Mouse (Mus musculus) intestine, embryonic 15.5 days (tissue): Measurements from ENCODE around the gene Pax7. TPM values are rescaled to one million over a fixed set of nuclear protein-coding genes. Genes with fewer than 3 reads are reported as not detected.

Experiments
- ATAC-seq: fragments of 200-750 bp; cut with Nextera tagmentation; 2 replicates; pipeline ENCODE4 v1.8.0; 2017; ENCODE audit warnings: moderate TSS enrichment, moderate library complexity
- H3K27ac ChIP-seq: fragments of 300-500 bp; sonication (generic); 2 replicates; pipeline ENCODE4 v1.5.1; 2015; ENCODE audit warnings: mild to moderate bottlenecking, inconsistent platforms
- H3K27me3 ChIP-seq: fragments of 300-500 bp; sonication (generic); replicated peaks from 2 replicates; pipeline ENCODE4 v1.6.1; 2015; ENCODE audit warnings: inconsistent platforms
- H3K36me3 ChIP-seq: fragments of 300-500 bp; sonication (generic); 2 replicates; pipeline ENCODE4 v1.6.1; 2015; ENCODE audit warnings: inconsistent platforms
- H3K4me1 ChIP-seq: fragments of 300-500 bp; sonication (generic); replicated peaks from 2 replicates; pipeline ENCODE4 v1.6.1; 2015; ENCODE audit warnings: inconsistent platforms
- H3K4me2 ChIP-seq: fragments of 300-500 bp; sonication (generic); replicated peaks from 2 replicates; pipeline ENCODE4 v1.6.1; 2015; ENCODE audit warnings: mild to moderate bottlenecking, inconsistent platforms
- H3K4me3 ChIP-seq: fragments of 300-500 bp; sonication (generic); replicated peaks from 2 replicates; pipeline ENCODE4 v1.5.1; 2015; ENCODE audit warnings: inconsistent platforms
- H3K9ac ChIP-seq: fragments of 300-500 bp; sonication (generic); 2 replicates; pipeline ENCODE4 v1.6.1; 2015; ENCODE audit warnings: inconsistent platforms
- H3K9me3 ChIP-seq: fragments of 300-500 bp; sonication (generic); 2 replicates; pipeline ENCODE4 v1.6.1; 2016; ENCODE audit warnings: inconsistent platforms
- WGBS: fragments of 180-500 bp; shearing (Covaris S2); methylation state at CpG from one replicate; pipeline ENCODE4 v1.1.7; 2015; 5-methylcytosine and 5-hydroxymethylcytosine counted together
- polyA plus RNA-seq: library from polyadenylated mRNA; unstranded; fragments of >200 nt; fragmentation: Nextera tagmentation; extraction: Ambion mirVana; gene quantifications from 2 replicates; pipeline ENCODE4 v1.2.1, GENCODE M21; 2015

The Pax7 gene
- polyA plus RNA-seq, 1 experiment from 2014 or later = not detected

DNA sequence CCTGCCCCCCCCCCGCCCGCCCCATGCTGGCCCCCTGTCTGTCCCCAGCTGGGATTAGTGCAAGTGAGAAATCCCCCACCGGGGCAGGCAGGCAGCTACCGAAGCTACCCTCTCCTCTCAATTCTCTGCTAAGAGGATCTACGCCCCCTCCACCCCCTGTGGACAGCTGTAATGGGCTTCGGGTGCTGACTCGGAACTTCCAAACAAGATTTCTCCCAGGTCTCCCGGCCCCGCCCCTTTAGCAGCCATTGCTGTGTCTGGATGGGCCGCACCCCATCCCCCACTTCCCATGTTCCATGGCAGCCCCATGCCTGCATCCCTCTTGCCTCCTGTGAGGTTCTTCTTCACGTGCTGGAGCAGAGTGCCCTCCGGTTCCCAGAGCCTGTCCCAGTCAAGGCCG, 76.4 kb downstream of the Pax7 start:
- Histone ChIP-seq H3K4me1 (no peaks in the 10 kb centered on the region), H3K9me3 (no peaks in the 10 kb centered on the region), H3K27me3 (peaks cover 50% of the 10 kb centered on the region), H3K27ac (no peak overlapping the region), H3K4me2 (no peak overlapping the region), H3K36me3 (no peaks in the 10 kb centered on the region), H3K9ac (no peak overlapping the region), H3K4me3 (no peak overlapping the region)
- 6% methylated on average over 11 of the region's 13 CpGs for WGBS
- no peak for ATAC-seq

DNA sequence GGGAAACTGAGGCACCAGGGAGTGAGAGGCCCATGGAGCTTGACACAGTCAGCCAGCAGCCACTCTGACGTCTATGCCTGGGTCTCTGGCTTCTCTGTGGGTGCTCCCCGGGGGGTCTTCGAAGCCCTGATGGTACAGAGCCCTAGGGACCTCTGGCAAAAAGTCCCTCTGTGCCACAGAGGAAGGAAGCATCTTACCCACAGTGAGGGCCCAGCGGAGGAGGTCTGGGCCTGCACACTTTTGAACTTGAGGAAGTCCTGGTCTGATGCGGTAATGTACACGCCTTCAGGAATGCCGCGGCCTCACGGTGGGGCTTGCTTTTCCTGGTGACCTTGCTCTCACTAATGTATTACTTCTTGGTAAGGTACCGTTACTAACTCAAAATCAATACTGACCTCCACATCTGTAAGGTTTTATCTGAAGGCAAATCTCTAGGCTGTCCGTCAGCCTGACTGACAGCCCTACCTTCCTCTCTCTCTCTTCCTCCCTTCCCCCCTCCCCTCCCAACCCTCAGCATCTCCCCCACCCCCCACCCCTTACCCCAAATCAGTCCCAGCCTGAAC, 79.1 kb downstream of the Pax7 start:
- Histone ChIP-seq H3K4me2 (no peak overlapping the region), H3K27me3 (peaks cover 29% of the 10 kb centered on the region), H3K27ac (no peak overlapping the region), H3K9ac (no peak overlapping the region), H3K9me3 (no peaks in the 10 kb centered on the region), H3K4me1 (no peaks in the 10 kb centered on the region), H3K4me3 (no peak overlapping the region), H3K36me3 (no peaks in the 10 kb centered on the region)
- ATAC-seq = no peak
- 26% methylated on average over 11 of the region's 11 CpGs for WGBS

DNA sequence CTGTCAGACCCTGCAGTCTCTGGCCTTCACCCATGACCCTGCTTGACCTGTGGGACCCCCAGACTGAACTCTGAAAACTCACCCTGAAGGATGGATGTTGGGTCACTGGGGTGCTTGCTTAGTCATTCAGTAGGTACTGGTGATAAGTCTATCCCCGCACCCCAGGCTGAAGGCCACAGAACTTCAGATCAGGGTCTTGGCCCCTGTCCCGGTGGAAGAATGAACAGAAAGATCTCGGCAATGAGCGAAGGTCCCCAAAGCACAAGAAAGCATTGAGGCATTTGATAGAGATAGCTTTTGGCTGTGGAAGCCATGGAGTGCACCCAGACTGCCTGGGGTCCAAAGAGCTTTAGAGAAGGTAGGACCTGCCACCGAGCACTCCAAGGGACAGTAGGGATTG, 82.4 kb downstream of the Pax7 start:
- H3K36me3 ChIP-seq = no peaks in the 10 kb centered on the region
- H3K27ac ChIP-seq = no peak overlapping the region
- H3K4me3 ChIP-seq = no peak overlapping the region
- no peak overlapping the region for H3K9ac ChIP-seq
- WGBS = 82% methylated on average over 5 of the region's 5 CpGs
- ATAC-seq = no peak
- peaks cover 4% of the 10 kb centered on the region; the same call in 1 of the 2 replicates for H3K4me1 ChIP-seq
- no peaks in the 10 kb centered on the region for H3K9me3 ChIP-seq
- peaks cover 10% of the 10 kb centered on the region for H3K27me3 ChIP-seq
- no peak overlapping the region for H3K4me2 ChIP-seq

DNA sequence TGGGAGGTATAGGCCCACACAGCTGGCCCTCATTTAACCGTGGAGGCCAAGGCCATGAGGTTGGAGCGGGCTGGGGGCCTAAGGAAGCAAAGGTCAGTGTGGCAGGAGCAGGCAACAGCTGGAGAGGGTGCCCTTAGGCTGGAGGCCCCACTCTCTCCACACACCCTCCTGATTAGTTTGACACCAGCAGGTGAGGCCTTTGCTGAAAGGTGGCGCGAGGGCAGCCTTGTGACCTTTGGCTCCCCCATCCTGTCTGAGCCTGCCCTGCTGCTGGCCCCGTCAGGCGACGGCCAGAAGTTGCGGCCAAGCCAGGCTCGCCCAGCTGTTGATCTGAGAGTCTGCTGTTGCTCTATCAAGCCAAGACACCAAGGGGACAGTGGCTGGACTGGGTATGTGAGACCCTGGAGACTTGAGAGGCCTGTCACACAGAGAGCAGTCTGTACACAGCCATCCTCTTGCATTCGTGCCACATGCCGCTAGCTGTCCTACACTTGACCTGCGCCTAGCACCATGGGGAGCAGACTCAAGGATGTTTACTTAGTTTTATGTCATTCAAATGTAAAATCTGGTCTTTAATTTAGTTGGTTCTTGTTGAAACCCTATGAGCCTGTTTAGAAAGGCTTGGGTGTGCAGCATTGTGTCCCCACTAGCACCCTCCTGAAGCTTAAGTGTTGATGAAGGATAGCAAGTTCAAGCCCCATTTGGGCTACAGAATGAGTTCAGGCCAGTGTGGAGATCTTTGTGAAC, 86.0 kb downstream of the Pax7 start:
- Histone ChIP-seq H3K9me3 (no peaks in the 10 kb centered on the region), H3K27me3 (no peaks in the 10 kb centered on the region), H3K9ac (no peak overlapping the region), H3K4me2 (no peak overlapping the region), H3K4me3 (no peak overlapping the region), H3K4me1 (peaks cover 4% of the 10 kb centered on the region; the same call in 1 of the 2 replicates), H3K36me3 (no peaks in the 10 kb centered on the region), H3K27ac (no peak overlapping the region)
- 35% methylated on average over 12 of the region's 12 CpGs for WGBS
- peak; percentile 25; the same call in 1 of the 2 replicates for ATAC-seq

DNA sequence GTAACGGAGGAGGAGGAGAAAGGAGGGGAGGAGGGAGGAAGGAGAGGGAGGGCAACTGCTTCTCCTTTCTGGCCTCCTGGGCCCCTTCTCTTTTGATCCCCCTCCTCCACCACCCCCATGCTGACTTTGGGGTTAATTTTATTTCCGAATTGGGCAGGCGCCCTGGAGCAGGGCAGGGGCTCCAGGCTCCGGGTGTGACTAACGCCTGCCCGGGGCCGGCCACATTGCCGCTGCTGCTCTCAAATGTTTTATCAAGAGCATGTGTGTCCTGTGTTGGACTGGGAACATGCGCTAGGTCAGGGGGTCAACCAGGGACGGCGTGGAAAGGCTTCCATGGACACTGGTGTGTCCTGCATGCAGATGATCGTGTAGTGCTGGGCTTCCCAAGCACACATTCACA, 87.2 kb downstream of the Pax7 start:
- H3K9ac ChIP-seq = no peak overlapping the region
- H3K4me3 ChIP-seq = no peak overlapping the region
- H3K27ac ChIP-seq = no peak overlapping the region
- no peaks in the 10 kb centered on the region for H3K36me3 ChIP-seq
- H3K4me2 ChIP-seq = no peak overlapping the region
- H3K27me3 ChIP-seq = no peaks in the 10 kb centered on the region
- H3K4me1 ChIP-seq = peaks cover 4% of the 10 kb centered on the region; the same call in 1 of the 2 replicates
- no peak for ATAC-seq
- 48% methylated on average over 12 of the region's 12 CpGs for WGBS
- H3K9me3 ChIP-seq = no peaks in the 10 kb centered on the region

DNA sequence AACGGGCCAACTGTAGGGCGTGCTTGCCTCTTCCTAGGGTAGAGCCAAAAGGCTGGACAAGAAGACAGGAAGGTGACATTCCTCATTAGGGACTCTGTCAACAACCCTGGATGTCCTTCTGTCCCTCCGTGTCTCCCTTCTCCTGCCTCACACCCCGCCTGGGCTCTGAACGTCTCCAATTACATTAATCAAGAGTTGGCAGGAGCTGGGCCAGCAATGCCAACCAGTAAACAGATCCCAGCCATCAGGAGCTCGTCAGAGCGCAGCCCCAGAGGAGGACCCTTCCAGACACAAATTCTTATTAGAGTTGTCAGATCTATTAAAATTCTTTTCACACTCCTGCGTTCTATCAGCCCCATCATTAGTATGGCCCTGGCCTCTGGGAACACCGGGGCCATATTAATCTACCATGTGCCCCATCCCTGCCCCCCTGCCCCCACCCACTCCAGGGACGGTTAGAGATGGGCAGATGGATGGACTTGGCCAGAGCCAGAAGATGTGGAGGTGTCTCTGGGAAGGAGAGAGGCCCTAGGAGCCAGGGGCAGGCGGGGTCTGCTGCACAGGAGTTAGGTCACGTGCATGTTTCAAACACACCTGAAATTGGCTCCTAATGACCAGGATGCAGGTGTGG, 88.4 kb downstream of the Pax7 start:
- peaks cover 4% of the 10 kb centered on the region; the same call in 1 of the 2 replicates for H3K4me1 ChIP-seq
- H3K36me3 ChIP-seq = no peaks in the 10 kb centered on the region
- WGBS = 55% methylated on average over 12 of the region's 12 CpGs
- H3K9ac ChIP-seq = no peak overlapping the region
- H3K4me2 ChIP-seq = no peak overlapping the region
- H3K27ac ChIP-seq = no peak overlapping the region
- H3K27me3 ChIP-seq = no peaks in the 10 kb centered on the region
- ATAC-seq = no peak
- H3K9me3 ChIP-seq = no peaks in the 10 kb centered on the region
- H3K4me3 ChIP-seq = no peak overlapping the region

DNA sequence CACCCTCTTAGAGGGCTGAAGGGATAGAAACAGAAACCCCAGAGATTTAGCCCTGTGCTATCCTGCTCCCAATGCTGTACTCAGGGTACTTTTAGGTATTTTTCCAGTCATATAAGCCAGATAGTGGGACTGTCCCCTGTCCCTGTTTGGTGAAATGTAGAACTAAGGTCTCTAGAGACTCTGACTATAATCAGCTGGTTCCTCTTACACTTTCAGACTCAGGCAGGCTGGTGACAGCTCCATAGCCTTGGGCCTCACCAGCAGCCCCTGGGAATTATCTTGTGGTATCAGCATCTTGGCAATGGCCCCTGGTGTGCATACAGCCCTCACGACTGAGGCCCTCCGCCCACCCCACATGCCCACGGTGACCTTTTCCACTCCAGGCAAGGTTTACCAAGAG, 89.7 kb downstream of the Pax7 start:
- H3K4me2 ChIP-seq = no peak overlapping the region
- 64% methylated on average over 3 of the region's 3 CpGs for WGBS
- no peaks in the 10 kb centered on the region for H3K27me3 ChIP-seq
- H3K27ac ChIP-seq = no peak overlapping the region
- no peak overlapping the region for H3K4me3 ChIP-seq
- H3K9me3 ChIP-seq = no peaks in the 10 kb centered on the region
- H3K4me1 ChIP-seq = peaks cover 4% of the 10 kb centered on the region; the same call in 1 of the 2 replicates
- no peak overlapping the region for H3K9ac ChIP-seq
- no peaks in the 10 kb centered on the region for H3K36me3 ChIP-seq
- ATAC-seq = no peak

DNA sequence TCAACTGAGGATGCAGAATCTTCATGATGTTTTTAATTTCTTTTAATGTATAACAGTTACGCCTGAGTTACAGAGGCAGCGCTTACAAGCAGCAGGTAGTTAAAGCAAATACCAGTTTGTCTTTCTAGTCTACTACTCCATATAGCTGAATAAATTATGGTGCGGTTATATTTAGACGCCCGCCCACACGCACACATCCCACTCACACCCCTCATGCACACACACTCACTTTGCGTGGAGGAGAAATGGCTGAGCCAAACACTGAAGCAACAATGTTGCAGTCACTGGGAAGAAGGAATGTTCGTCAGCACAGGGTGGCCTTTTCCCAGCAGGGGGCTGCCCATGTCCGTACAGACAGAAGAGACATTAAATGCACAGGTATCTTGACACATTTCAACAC, 96.3 kb downstream of the Pax7 start:
- H3K9ac ChIP-seq = no peak overlapping the region
- no peaks in the 10 kb centered on the region for H3K9me3 ChIP-seq
- H3K27me3 ChIP-seq = no peaks in the 10 kb centered on the region
- H3K36me3 ChIP-seq = no peaks in the 10 kb centered on the region
- no peak for ATAC-seq
- no peak overlapping the region for H3K4me3 ChIP-seq
- WGBS = 87% methylated on average over 9 of the region's 9 CpGs
- H3K4me1 ChIP-seq = no peaks in the 10 kb centered on the region
- H3K4me2 ChIP-seq = no peak overlapping the region
- no peak overlapping the region for H3K27ac ChIP-seq

DNA sequence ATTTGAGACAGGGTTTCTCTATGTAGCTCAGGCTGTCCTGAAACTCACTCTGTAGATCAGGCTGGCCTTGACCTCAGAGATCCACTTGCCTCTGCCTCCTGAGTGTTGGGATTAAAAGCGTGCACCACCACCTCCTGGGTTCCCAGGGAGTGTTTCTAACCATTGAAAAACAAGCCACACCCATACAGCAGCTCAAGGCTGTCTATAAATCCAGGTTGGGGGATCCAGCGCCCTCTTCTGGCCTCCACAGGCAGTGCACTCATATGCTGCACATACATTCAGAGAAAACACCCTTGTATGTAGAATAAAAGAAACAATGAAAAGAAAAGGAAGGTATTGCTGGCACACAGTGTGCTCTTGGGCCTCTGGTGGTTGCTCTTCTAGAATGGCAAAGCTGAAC, 106.2 kb downstream of the Pax7 start:
- 0 out of 2 replicates have a peak, but pooled peaks cover 5% of the 10 kb centered on the region for H3K27me3 ChIP-seq
- H3K27ac ChIP-seq = no peak overlapping the region
- 49% methylated on average over 2 of the region's 2 CpGs for WGBS
- ATAC-seq = no peak
- no peaks in the 10 kb centered on the region for H3K9me3 ChIP-seq
- no peaks in the 10 kb centered on the region for H3K4me1 ChIP-seq
- no peak overlapping the region for H3K4me2 ChIP-seq
- no peak overlapping the region for H3K4me3 ChIP-seq
- no peak overlapping the region for H3K9ac ChIP-seq
- H3K36me3 ChIP-seq = no peaks in the 10 kb centered on the region

DNA sequence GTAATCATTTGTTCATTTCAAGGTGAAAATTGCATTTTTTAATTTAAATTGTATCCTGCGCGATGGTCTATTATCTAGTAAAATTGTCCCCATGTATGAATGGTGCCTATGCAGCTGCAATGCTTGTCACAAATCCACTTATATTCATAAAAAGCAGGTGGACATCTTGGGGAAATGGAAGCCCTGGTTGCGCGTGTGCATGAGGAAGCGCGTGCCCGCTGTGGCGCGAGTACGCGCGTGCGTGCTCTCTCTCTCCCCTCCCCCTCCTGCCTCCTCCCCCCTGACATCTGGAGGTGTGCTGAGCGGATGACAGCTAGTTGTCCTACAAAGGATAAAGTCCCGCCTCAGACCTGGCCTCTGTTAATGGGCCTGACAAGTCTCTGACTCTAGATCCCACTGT, 107.9 kb downstream of the Pax7 start:
- Histone ChIP-seq H3K36me3 (no peaks in the 10 kb centered on the region), H3K4me3 (no peak overlapping the region), H3K27ac (no peak overlapping the region), H3K27me3 (0 out of 2 replicates have a peak, but pooled peaks cover 5% of the 10 kb centered on the region), H3K4me2 (no peak overlapping the region), H3K9ac (no peak overlapping the region), H3K4me1 (no peaks in the 10 kb centered on the region), H3K9me3 (no peaks in the 10 kb centered on the region)
- no peak for ATAC-seq
- 57% methylated on average over 15 of the region's 15 CpGs for WGBS

DNA sequence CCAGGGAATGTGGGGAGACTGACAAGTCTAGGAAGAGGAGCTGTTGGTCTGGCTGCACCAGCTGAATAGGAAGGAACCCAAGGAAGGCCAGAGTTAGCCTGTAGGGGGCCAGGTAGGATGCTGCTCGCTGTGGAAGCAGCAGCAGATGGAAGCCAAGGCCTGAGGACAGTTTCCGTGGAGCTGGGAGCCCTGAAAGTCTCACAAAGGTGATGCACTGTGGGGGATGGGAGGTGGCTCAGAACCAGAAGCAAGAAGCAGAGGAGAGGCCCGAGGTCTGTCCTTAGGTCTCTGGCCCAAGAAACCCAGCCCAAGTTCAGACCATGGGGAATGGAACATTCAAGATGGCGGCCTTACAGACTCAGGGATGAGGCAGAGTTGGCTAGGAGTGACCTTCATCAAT, 109.0 kb downstream of the Pax7 start:
- no peak for ATAC-seq
- H3K9me3 ChIP-seq = no peaks in the 10 kb centered on the region
- 54% methylated on average over 4 of the region's 4 CpGs for WGBS
- 0 out of 2 replicates have a peak, but pooled peaks cover 5% of the 10 kb centered on the region for H3K27me3 ChIP-seq
- H3K4me2 ChIP-seq = no peak overlapping the region
- no peaks in the 10 kb centered on the region for H3K4me1 ChIP-seq
- H3K27ac ChIP-seq = no peak overlapping the region
- H3K4me3 ChIP-seq = no peak overlapping the region
- no peak overlapping the region for H3K9ac ChIP-seq
- no peaks in the 10 kb centered on the region for H3K36me3 ChIP-seq

DNA sequence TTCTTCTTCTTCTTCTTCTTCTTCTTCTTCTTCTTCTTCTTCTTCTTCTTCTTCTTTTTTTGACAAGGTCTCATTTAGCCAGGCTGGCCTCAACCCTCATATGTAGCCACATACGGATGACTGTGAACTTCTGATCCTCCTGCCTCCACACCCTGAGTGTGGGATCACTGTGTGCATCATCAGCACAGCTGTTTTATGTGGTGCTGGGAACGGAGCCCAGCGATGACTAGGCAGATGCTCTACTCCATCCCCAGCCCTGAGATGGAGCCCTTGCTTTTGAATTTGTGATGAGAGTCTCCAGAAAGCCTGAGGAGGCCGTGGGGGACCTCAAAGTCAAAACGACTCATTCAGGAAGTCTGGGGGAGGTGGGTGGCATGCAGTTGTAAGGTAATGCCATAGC, 114.3 kb downstream of the Pax7 start:
- WGBS = 70% methylated on average over 5 of the region's 5 CpGs
- Histone ChIP-seq H3K4me3 (no peak overlapping the region), H3K27me3 (0 out of 2 replicates have a peak, but pooled peaks cover 3% of the 10 kb centered on the region), H3K4me2 (no peak overlapping the region), H3K9ac (no peak overlapping the region), H3K27ac (no peak overlapping the region), H3K4me1 (no peaks in the 10 kb centered on the region), H3K36me3 (no peaks in the 10 kb centered on the region), H3K9me3 (no peaks in the 10 kb centered on the region)
- no peak for ATAC-seq
